Mouse (Mus musculus): ENCODE measurements around the gene Lrrc46. TPM values are rescaled to one million over a fixed set of nuclear protein-coding genes. Genes with fewer than 3 reads are reported as not detected.

Lrrc46 gene
- polyA plus RNA-seq, 1 experiment from 2014 or later, result 3.2 TPM

DNA sequence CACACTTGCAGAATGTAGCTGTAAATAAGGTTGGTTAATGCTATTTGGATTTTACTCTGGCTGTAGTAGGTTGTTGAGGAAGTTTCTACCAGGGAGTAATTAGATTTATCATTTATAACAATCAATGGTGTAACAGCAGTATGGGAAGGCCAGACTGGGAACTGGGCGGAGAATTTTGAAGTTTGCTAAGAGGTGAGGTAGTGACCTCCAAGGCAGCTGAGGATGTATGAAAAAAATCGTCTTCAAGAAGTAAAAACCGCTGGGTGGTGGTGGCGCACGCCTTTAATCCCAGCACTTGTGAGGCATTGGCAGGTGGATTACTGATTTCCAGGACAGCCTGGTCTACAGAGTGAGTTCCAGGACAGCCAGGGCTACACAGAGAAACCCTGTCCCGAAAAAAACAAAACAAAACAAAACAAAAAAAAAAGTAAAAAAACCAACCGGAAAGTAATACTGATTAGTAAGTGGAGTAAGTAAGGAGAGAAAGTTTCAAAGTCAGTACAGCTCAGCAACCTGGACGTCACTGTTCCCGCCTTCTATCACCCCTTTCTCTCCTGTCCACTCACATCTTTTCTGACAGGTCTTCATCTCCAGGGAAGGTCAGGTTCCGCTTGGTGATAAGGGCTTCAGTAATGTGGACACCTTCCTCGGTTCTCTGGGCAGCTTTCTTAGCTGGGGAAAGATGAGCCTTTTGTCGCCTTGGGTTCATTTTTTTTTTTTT is 746 bp downstream of the Lrrc46 start:
- 50% methylated on average over 12 of the region's 12 CpGs for WGBS
- no peak overlapping the region for H3K27ac ChIP-seq
- no peaks in the 10 kb centered on the region for H3K27me3 ChIP-seq

DNA sequence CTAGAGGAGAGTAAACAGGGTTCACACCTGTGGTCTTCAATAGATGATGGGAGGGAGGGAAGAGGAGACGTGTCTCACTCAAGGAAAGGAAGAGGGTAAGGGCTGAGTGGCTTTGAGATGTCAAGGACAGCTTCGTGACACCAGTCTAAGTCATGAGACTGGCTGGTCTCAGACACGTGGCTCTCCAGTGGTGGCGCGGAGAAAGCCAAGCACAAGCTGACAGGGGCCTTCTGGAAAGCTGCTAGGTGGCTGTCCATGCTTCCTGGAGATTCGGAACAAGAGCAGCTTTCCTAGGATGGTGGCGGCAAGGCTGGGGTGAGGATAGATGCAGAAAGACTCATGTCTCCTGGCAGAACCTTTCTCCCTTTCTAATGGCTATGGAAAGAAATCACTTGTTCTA is 2.3 kb downstream of the Lrrc46 start:
- WGBS, result 73% methylated on average over 7 of the region's 7 CpGs
- Histone ChIP-seq H3K27ac (no peak overlapping the region), H3K27me3 (no peaks in the 10 kb centered on the region), H3K9ac (no peak overlapping the region), H3K4me1 (peaks cover 18% of the 10 kb centered on the region), H3K4me3 (replicated peaks) (no peak overlapping the region), H3K9me3 (no peaks in the 10 kb centered on the region), H3K36me3 (replicated peaks) (0 out of 2 replicates have a peak, but pooled peaks cover under 1% of the 10 kb centered on the region), H3K4me2 (no peak overlapping the region)
- no peak for ATAC-seq (ENCODE audit: low FRiP score)

More for the DNA sequence above, 746 bp downstream of the Lrrc46 start:
- peak overlapping the region; percentile 81 for H3K4me3 ChIP-seq (replicated peaks)
- peaks cover 18% of the 10 kb centered on the region for H3K4me1 ChIP-seq
- 0 out of 2 replicates have a peak, but pooled peaks have one; percentile 28 for ATAC-seq (ENCODE audit: low FRiP score)
- H3K36me3 ChIP-seq (replicated peaks), result peaks cover 14% of the 10 kb centered on the region; the same call in 1 of the 2 replicates
- H3K9ac ChIP-seq, result peak overlapping the region; percentile 54; the same call in 1 of the 2 replicates
- no peaks in the 10 kb centered on the region for H3K9me3 ChIP-seq
- peak overlapping the region; percentile 66 for H3K4me2 ChIP-seq

DNA sequence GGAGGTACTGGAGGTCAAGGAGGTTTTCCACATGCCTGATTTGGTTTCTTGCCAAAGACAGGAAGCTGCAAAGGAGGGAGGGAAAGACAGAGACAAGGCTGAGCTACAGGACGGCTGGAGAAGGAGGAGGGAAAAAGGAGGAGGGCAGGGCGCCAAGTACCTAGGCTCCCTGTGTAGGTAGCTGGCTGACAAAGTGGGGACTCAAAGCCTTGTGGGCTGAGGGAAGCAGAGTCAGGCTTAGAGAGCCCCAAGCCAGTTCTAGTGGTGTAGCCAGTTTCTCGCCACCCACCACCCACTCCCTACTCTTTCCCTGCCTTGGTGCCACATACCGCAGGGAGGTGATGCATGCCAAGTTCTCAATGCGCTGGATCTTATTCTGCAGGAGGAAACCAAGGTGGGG is 5.1 kb downstream of the Lrrc46 start:
- Histone ChIP-seq H3K36me3 (replicated peaks) (peaks cover 9% of the 10 kb centered on the region; the same call in 1 of the 2 replicates), H3K27ac (no peak overlapping the region), H3K4me2 (no peak overlapping the region), H3K4me3 (replicated peaks) (no peak overlapping the region), H3K4me1 (peaks cover 4% of the 10 kb centered on the region), H3K9me3 (no peaks in the 10 kb centered on the region), H3K27me3 (no peaks in the 10 kb centered on the region), H3K9ac (no peak overlapping the region)
- 83% methylated on average over 5 of the region's 5 CpGs for WGBS
- no peak for ATAC-seq (ENCODE audit: low FRiP score)

DNA sequence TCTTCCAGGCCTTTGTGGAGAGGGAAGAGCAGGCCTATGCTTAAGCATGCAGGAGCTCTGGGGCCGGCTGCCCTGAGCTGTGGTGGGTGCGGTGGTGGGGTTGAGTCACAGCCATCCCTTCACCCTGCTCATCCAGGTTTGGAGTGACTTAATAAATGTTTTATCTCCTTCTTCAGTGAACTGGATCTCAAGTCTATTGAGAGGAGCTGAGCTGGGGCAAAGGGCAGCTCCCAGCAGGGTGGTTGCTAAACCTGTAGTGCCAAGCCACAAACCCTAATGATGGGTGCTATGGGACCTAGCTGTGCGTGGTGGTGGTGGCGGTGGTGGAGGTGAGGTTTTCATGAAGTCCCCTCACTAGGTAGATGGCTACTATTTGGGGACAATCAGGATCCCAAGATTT is 7.4 kb downstream of the Lrrc46 start:
- no peak overlapping the region for H3K27ac ChIP-seq
- WGBS, result 89% methylated on average over 4 of the region's 4 CpGs
- H3K9ac ChIP-seq, result no peak overlapping the region
- H3K4me1 ChIP-seq, result peaks cover 10% of the 10 kb centered on the region
- H3K36me3 ChIP-seq (replicated peaks), result peaks cover 9% of the 10 kb centered on the region; the same call in 1 of the 2 replicates
- H3K9me3 ChIP-seq, result no peaks in the 10 kb centered on the region
- H3K27me3 ChIP-seq, result no peaks in the 10 kb centered on the region
- H3K4me2 ChIP-seq, result no peak overlapping the region
- H3K4me3 ChIP-seq (replicated peaks), result no peak overlapping the region
- ATAC-seq (ENCODE audit: low FRiP score), result no peak

DNA sequence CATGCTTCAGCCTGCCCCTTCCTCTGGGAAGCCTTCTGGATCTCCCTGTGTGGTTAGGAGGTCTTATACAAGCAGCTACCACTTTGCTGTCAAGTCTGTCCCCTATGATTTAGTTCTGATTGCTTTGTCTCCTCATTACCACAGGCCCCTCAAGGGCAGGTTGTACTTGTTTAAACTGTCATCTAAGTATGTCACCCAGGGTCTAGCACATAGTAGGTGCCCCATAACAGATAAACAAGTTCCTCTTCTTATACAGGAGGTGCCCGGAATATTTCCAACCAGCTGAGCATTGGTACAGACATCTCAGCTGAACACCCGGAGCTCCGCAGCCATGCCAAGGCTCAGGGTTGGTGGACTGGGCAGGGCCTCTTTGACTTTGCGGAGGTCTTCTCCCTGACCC is 8.7 kb downstream of the Lrrc46 start:
- Histone ChIP-seq H3K27ac (no peak overlapping the region), H3K36me3 (replicated peaks) (peaks cover 9% of the 10 kb centered on the region; the same call in 1 of the 2 replicates), H3K4me1 (peaks cover 10% of the 10 kb centered on the region), H3K27me3 (no peaks in the 10 kb centered on the region), H3K4me2 (no peak overlapping the region), H3K9me3 (no peaks in the 10 kb centered on the region), H3K9ac (no peak overlapping the region), H3K4me3 (replicated peaks) (no peak overlapping the region)
- WGBS, result 88% methylated on average over 4 of the region's 4 CpGs
- ATAC-seq (ENCODE audit: low FRiP score), result no peak

DNA sequence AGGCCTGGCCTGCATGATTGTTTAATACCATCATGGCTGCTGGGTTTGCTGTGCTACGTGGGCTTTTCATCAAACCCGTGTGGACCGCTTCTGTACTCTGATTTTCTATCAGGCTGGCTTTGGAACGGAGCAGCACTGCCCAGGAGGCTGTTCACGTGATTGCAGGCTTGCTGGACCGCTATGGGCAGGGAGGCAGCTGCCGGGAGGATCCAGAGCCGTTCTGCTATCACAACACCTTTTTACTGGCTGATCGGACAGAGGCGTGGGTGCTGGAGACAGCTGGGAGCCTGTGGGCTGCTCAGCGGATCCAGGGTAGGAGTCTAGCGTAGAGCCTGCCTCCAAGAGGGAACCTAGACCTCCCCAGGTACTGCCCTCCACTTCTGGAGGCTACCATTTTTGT is 9.2 kb downstream of the Lrrc46 start:
- WGBS, result 89% methylated on average over 12 of the region's 12 CpGs

DNA sequence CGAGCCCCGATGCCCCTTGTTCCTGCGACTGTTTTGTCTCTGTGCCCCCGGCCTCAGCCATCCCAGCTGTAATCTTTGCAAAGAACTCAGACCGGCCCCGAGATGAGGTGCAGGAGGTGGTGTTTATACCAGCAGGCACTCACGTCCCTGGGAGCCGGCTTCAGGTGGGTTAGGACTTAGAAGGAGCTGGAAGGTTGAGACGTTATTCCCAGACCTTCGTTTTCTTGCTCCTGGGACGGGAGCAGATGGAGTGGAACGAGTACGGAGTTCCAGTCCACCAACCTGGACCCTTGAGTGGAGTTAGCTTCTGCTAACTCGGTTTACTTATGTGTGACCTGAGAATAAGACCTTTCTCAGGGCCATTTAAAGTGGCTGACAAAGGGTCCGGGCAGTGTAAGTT is 10.8 kb downstream of the Lrrc46 start:
- WGBS, result 19% methylated on average over 15 of the region's 15 CpGs
- Histone ChIP-seq H3K4me2 (peak overlapping the region; percentile 75), H3K27ac (no peak overlapping the region), H3K4me3 (replicated peaks) (peak overlapping the region; percentile 54), H3K27me3 (peaks cover 4% of the 10 kb centered on the region), H3K36me3 (replicated peaks) (peaks cover 9% of the 10 kb centered on the region; the same call in 1 of the 2 replicates), H3K4me1 (peaks cover 18% of the 10 kb centered on the region), H3K9me3 (no peaks in the 10 kb centered on the region), H3K9ac (peak overlapping the region; percentile 64)
- ATAC-seq (ENCODE audit: low FRiP score), result no peak

More for the DNA sequence above, 9.2 kb downstream of the Lrrc46 start:
- no peaks in the 10 kb centered on the region for H3K9me3 ChIP-seq
- ATAC-seq (ENCODE audit: low FRiP score), result no peak
- H3K36me3 ChIP-seq (replicated peaks), result peaks cover 9% of the 10 kb centered on the region; the same call in 1 of the 2 replicates
- H3K27ac ChIP-seq, result no peak overlapping the region
- H3K4me2 ChIP-seq, result no peak overlapping the region
- peaks cover 10% of the 10 kb centered on the region for H3K4me1 ChIP-seq
- no peaks in the 10 kb centered on the region for H3K27me3 ChIP-seq
- H3K9ac ChIP-seq, result no peak overlapping the region
- no peak overlapping the region for H3K4me3 ChIP-seq (replicated peaks)

DNA sequence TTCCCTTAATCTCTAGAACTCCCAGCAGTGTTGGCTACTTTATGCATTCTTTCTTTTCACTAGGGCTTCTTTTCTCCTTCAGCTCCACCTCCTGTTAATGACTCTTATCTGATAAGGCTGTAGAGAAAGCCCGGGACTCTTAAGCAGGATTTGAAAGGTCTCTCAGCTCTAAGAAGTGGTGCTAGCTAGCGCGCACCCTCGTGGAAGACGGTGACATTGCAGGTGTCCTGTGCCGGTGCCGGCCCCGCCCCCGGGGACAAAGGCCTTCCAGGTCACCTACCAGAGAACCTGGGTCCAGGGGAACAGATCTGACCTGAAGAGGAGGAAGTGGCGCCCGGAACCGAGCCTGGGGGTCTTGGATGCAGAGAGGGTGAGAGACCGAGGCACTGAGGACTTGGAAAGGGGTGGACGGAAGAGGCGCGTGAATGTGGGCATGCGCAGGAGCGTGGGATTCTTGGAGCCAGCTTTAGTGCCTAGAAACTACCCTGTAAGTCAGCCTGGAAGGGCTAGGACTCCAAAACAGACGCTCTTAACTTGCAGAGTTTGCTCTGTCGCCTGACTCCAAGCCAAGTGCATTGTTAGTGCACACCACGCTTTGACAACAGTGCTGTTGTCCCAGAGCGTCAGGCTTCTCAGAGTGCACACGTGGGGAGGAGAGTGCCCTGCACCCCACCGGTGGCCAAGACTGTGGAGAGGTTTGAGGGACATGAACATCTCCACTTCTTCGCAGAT is 11.4 kb downstream of the Lrrc46 start, which contains the start of gene Scrn2:
Scrn2 (plus strand) TSS at position 253 of the 732 bp plus-strand sequence.
- peak within 1 kb of the TSS; percentile 51; the same call in 1 of the 2 replicates for H3K27ac ChIP-seq
- peak within 1 kb of the TSS; percentile 75 for H3K4me2 ChIP-seq
- peak within 1 kb of the TSS; percentile 64 for H3K9ac ChIP-seq
- 1% methylated on average over 25 of the region's 25 CpGs for WGBS
- H3K4me1 ChIP-seq, result peaks cover 23% of the 10 kb centered on the region
- no peaks in the 10 kb centered on the region for H3K9me3 ChIP-seq
- H3K36me3 ChIP-seq (replicated peaks), result peaks cover 9% of the 10 kb centered on the region; the same call in 1 of the 2 replicates
- peak within 1 kb of the TSS; percentile 54 for H3K4me3 ChIP-seq (replicated peaks)
- peak; percentile 75 for ATAC-seq (ENCODE audit: low FRiP score)
- peaks cover 10% of the 10 kb centered on the region for H3K27me3 ChIP-seq

DNA sequence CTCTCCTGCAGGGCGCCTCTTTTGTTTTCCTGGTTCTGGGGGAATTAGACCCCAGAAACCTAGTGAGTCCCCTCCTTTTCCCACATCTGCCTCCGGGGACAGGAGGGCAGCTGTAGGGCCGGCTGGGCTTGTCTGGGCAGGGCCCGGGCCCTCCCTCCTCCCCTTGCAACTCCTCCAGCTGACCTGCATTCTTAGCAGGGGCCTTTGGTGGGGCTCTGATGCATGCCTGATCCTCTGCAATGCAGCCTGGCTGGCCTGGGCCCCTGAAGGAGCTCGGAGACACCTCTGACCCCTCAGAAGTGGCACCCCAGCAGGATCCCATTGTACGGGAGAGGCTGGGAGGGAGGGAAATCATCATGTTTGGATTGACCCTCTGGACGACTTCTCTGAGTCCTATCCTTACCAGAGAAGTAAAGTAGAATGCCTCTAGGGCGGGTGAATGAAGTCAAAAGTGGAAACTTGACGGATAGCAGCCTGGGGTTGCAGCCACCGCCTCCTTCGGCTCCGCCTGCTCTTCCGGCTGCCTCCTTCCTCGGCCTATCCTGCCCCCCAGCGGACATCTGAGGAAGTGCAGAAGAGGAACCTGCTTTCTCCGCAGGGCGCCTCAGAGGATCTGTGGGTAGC is 15.4 kb downstream of the Lrrc46 start:
- Histone ChIP-seq H3K4me3 (replicated peaks) (peak overlapping the region; percentile 19), H3K27ac (peak overlapping the region; percentile 75), H3K27me3 (peaks cover 50% of the 10 kb centered on the region), H3K4me1 (peaks cover 40% of the 10 kb centered on the region), H3K36me3 (replicated peaks) (no peaks in the 10 kb centered on the region), H3K9me3 (no peaks in the 10 kb centered on the region), H3K9ac (peak overlapping the region; percentile 51), H3K4me2 (peak overlapping the region; percentile 45)
- ATAC-seq (ENCODE audit: low FRiP score), result peak; percentile 25; the same call in 1 of the 2 replicates
- 3% methylated on average over 17 of the region's 17 CpGs for WGBS

DNA sequence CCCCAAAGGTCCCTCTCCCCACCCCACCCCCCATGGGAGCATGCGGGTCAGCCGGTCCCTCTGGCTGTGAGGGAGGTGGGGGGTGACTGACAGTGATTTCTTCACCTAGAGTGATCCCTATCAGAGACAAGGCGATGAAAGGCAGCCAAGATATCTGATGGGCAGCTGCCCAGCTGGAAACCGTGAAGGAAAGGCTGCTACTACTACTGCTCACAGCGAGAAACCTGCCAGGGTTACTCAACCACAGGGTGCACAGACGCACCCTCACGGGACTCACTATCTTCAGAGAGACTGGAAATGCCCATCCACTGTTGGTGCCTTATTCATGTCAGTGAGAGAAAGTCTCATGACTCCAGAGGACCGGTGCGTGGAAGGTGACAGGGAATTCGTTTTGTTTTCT is 16.2 kb downstream of the Lrrc46 start:
- peaks cover 32% of the 10 kb centered on the region for H3K4me1 ChIP-seq
- no peaks in the 10 kb centered on the region for H3K9me3 ChIP-seq
- no peak overlapping the region for H3K27ac ChIP-seq
- no peaks in the 10 kb centered on the region for H3K36me3 ChIP-seq (replicated peaks)
- ATAC-seq (ENCODE audit: low FRiP score), result no peak
- H3K4me3 ChIP-seq (replicated peaks), result no peak overlapping the region
- 21% methylated on average over 10 of the region's 10 CpGs for WGBS
- H3K4me2 ChIP-seq, result no peak overlapping the region
- H3K27me3 ChIP-seq, result peaks cover 59% of the 10 kb centered on the region
- no peak overlapping the region for H3K9ac ChIP-seq

DNA sequence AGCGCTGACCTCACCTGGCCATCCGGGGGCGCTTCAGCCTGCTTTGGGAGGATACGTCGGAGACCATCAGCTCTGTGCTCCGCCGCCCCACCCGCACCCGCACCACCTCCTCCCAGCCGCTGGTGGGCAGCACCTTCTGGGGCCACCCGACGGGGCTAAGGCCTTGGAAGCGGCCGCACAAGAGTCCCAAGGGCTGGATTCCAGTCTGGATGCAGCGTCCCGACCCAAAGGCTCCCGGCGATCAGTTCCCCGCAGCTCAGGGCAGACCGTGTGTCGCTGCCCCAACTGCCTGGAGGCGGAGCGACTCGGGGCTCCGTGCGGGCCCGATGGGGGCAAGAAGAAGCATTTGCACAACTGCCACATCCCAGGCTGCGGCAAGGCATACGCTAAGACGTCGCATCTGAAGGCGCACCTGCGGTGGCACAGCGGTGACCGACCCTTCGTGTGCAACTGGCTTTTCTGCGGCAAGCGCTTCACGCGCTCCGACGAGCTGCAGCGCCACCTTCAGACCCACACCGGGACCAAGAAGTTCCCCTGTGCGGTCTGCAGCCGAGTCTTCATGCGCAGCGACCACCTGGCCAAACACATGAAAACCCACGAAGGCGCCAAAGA is 19.2 kb downstream of the Lrrc46 start:
- Histone ChIP-seq H3K36me3 (replicated peaks) (no peaks in the 10 kb centered on the region), H3K4me3 (replicated peaks) (peak overlapping the region; percentile 46), H3K9ac (peak overlapping the region; percentile 59), H3K27me3 (peaks cover 88% of the 10 kb centered on the region), H3K4me1 (peaks cover 40% of the 10 kb centered on the region), H3K4me2 (peak overlapping the region; percentile 73), H3K9me3 (no peaks in the 10 kb centered on the region), H3K27ac (no peak overlapping the region)
- ATAC-seq (ENCODE audit: low FRiP score), result peak; percentile 66; the same call in 1 of the 2 replicates
- 1% methylated on average over 50 of the region's 50 CpGs for WGBS
